Mouse (Mus musculus): Measurements from ENCODE around the gene Gpr62.

- TF ChIP-seq POLR2A (IDR thresholded peaks at IDR 0.05; ENCODE audit: borderline replicate concordance, control insufficient read depth, low read depth, low read length) (no peak), CTCF (IDR thresholded peaks at IDR 0.05; ENCODE audit: control insufficient read depth, insufficient read depth, low read length) (no peak)
These were observed 13.4 kb downstream of the Gpr62 start for GRCm38 (mm10) chr9:106452351-106452750.
